Mouse (Mus musculus) hindbrain, postnatal 0 days (tissue): Measurements from ENCODE around the gene Asic1. TPM values are rescaled to one million over a fixed set of nuclear protein-coding genes. Genes with fewer than 3 reads are reported as not detected.

Experiments used
- ATAC-seq: fragments of 200-750 bp; cut with Nextera tagmentation; 2 replicates; pipeline ENCODE4 v1.8.0; 2017; ENCODE audit warnings: mild to moderate bottlenecking, moderate TSS enrichment, moderate library complexity
- DNase-seq: peaks from one replicate; pipeline ENCODE4 v3.0.0-alpha.2; 2015; ENCODE audit warnings: low spot score
- H3K27ac ChIP-seq: fragments of 300-500 bp; sonication (generic); 2 replicates; pipeline ENCODE4 v1.5.1; 2014; ENCODE audit warnings: mild to moderate bottlenecking
- H3K27me3 ChIP-seq: fragments of 300-500 bp; sonication (generic); 2 replicates; pipeline ENCODE4 v1.6.1; 2014; ENCODE audit warnings: low read length, mixed read lengths; ENCODE audit not compliant: insufficient read depth
- H3K36me3 ChIP-seq: fragments of 300-500 bp; sonication (generic); 2 replicates; pipeline ENCODE4 v1.6.1; 2014; ENCODE audit warnings: low read length, mixed read lengths; ENCODE audit not compliant: insufficient read depth
- H3K4me1 ChIP-seq: fragments of 300-500 bp; sonication (generic); 2 replicates; pipeline ENCODE4 v1.6.1; 2014; ENCODE audit warnings: antibody characterized with exemption, low read length, mixed read lengths; ENCODE audit not compliant: insufficient read depth
- H3K4me2 ChIP-seq: fragments of 300-500 bp; sonication (generic); 2 replicates; pipeline ENCODE4 v1.6.1; 2014; ENCODE audit warnings: low read depth, mild to moderate bottlenecking, low read length, moderate library complexity, mixed read lengths
- H3K4me3 ChIP-seq: fragments of 300-500 bp; sonication (generic); 2 replicates; pipeline ENCODE4 v1.5.1; 2014; ENCODE audit warnings: low read length
- H3K9ac ChIP-seq: fragments of 300-500 bp; sonication (generic); replicated peaks from 2 replicates; pipeline ENCODE4 v1.6.1; 2014; ENCODE audit warnings: mild to moderate bottlenecking, low read length, moderate library complexity, mixed read lengths
- H3K9me3 ChIP-seq: fragments of 300-500 bp; sonication (generic); 2 replicates; pipeline ENCODE4 v1.6.1; 2016; ENCODE audit warnings: low read length, mixed read lengths
- CTCF ChIP-seq: IDR thresholded peaks from 2 replicates; pipeline ENCODE4 v1.5.1; 2016; ENCODE audit warnings: antibody characterized with exemption, control low read depth, low read depth
- WGBS: fragments of 180-500 bp; shearing (Covaris S2); extraction: QIAGEN DNeasy Blood & Tissue Kit; methylation state at CpG from one replicate; pipeline ENCODE4 v1.1.7; 2014; 5-methylcytosine and 5-hydroxymethylcytosine counted together
- polyA plus RNA-seq: library from polyadenylated mRNA; unstranded; fragments of >200 nt; fragmentation: Nextera tagmentation; extraction: Ambion mirVana; gene quantifications from 2 replicates; pipeline ENCODE4 v1.2.1, GENCODE M21; 2015
- total RNA-seq: library from RNA; depleted of rRNA; stranded (reverse); fragments of >200 nt; gene quantifications from 2 replicates; pipeline ENCODE4 v1.2.3, GENCODE M21; 2014

Asic1 gene
- total and polyA plus RNA-seq, 2 experiments from 2014 or later = 37.1 to 143 TPM

DNA sequence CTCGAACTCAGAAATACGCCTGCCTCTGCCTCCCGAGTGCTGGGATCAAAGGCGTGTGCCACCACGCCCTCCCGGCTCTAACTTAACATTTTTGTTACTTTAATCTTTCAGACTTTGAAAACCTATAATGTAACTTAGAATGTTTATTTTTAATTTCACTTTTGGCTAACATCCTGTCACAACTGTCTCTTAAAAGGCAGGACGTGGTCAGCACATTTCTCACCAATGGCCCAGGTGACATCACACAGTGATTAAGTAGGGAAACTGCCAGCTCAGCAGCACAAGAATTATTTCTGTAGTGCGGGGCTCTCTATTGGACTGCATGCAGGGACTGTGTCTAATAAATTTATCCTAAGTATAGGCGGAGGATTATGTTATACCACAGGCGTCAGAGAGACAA lies 26.3 kb upstream of the Asic1 start:
- ATAC-seq = no peak
- Histone ChIP-seq H3K27ac (no peak overlapping the region), H3K27me3 (no peaks in the 10 kb centered on the region), H3K4me2 (no peak overlapping the region), H3K4me1 (peaks cover 10% of the 10 kb centered on the region), H3K9me3 (no peaks in the 10 kb centered on the region), H3K4me3 (no peak overlapping the region), H3K9ac (no peak overlapping the region), H3K36me3 (no peaks in the 10 kb centered on the region)
- no peak for DNase-seq
- no peak for TF ChIP-seq CTCF
- 70% methylated on average over 10 of the region's 10 CpGs for WGBS

GRCm38 (mm10) chr15:99644776-99645175 lies 25.4 kb upstream of the Asic1 start:
- Histone ChIP-seq H3K4me1 (peaks cover 15% of the 10 kb centered on the region), H3K36me3 (no peaks in the 10 kb centered on the region), H3K27ac (peak overlapping the region; percentile 32), H3K9ac (no peak overlapping the region), H3K9me3 (no peaks in the 10 kb centered on the region), H3K27me3 (no peaks in the 10 kb centered on the region), H3K4me2 (peak overlapping the region; percentile 6; the same call in 1 of the 2 replicates), H3K4me3 (no peak overlapping the region)
- DNase-seq (peak; percentile 65), ATAC-seq (no peak)
- no peak for TF ChIP-seq CTCF
- WGBS = 17% methylated on average over 7 of the region's 7 CpGs

DNA sequence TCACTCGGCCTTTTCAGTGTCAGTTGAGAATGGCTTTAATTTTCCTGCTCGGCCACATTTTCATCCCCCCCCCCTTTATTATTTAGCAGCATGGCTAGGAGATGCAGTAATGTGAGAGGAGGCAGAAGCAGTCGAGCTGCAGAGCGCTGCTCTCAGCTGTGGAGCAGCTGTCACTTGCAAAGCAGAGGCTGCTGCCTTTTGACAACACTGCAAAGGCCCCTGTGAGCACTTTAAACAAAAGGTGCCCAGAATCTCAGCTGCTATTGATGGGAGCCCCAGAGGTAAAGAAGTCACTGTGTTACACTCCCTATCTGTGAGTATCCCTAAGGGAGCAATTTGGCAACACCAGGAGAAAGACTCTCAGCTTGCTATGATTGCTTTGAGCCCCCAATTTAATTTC lies 21.8 kb upstream of the Asic1 start:
- peak; percentile 49 for DNase-seq

DNA sequence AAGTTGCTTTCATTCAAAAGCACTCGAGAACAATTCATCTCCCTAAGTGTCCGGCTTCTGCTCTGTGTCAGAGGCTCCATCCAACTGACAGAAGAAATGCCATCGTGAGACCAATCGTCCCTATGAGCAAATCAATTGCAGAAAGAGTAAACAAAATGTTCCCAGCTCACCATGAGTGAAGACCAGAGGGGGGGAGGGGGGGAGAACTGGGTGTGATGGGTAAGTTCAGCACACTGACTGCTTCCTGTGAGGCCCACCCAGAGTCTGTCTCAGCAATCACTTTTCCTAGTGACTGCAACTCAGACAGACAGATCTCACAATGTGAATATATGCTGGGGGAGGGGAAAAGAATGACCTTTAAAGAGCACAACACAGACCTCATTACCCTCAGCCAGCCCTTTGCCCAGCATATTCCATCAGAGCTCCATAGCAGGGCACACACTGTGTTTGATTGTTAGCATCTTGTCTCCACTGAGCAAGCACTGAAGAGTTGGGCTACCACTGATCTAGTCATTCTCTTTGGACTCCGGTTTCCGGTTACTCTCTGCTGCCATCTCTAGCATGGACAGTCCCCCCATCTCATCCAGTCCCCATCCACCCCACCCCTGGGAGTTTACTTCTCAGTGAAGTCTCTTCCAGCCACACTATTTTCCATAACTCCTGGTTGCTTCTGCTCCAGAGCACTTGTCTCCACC lies 21.0 kb upstream of the Asic1 start:
- Histone ChIP-seq H3K4me1 (peaks cover 17% of the 10 kb centered on the region), H3K9me3 (no peaks in the 10 kb centered on the region), H3K4me2 (peak overlapping the region; percentile 98), H3K36me3 (no peaks in the 10 kb centered on the region), H3K27me3 (no peaks in the 10 kb centered on the region), H3K9ac (no peak overlapping the region), H3K4me3 (no peak overlapping the region), H3K27ac (no peak overlapping the region)
- DNase-seq (no peak), ATAC-seq (no peak)
- TF ChIP-seq CTCF = 0 out of 2 replicates have a peak, but pooled peaks have one; percentile 17
- WGBS = 20% methylated on average over 6 of the region's 6 CpGs

More for the DNA sequence above, 21.8 kb upstream of the Asic1 start:
- H3K36me3 ChIP-seq = no peaks in the 10 kb centered on the region
- H3K27ac ChIP-seq = peak overlapping the region; percentile 36; the same call in 1 of the 2 replicates
- H3K9ac ChIP-seq = no peak overlapping the region
- peaks cover 15% of the 10 kb centered on the region for H3K4me1 ChIP-seq
- no peak overlapping the region for H3K4me3 ChIP-seq
- TF ChIP-seq CTCF = no peak
- 0 out of 2 replicates have a peak overlapping the region, but pooled peaks have one; percentile 98 for H3K4me2 ChIP-seq
- H3K27me3 ChIP-seq = no peaks in the 10 kb centered on the region
- ATAC-seq = no peak
- no peaks in the 10 kb centered on the region for H3K9me3 ChIP-seq
- 17% methylated on average over 4 of the region's 4 CpGs for WGBS

DNA sequence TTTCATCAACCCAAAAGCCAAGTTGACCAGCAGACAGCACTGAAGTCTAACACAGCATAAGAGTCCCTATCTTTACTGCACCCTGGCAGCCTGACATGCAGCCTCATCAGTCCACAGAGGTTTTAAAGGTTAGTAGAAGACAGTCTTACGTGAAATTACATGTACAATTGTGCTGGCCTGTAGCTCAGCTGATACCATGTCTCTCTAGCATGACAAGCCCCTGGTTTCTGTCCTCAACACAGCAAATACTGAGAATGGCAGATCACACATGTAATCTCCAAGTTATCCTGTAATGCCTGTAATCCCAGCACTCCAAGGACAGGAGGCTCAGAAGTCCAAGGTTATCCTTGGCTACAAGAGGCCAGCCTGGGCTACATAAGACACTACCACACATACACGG lies 19.9 kb upstream of the Asic1 start:
- Histone ChIP-seq H3K27me3 (no peaks in the 10 kb centered on the region), H3K9me3 (no peaks in the 10 kb centered on the region), H3K4me2 (peak overlapping the region; percentile 98), H3K9ac (no peak overlapping the region), H3K27ac (no peak overlapping the region), H3K4me3 (peak overlapping the region; percentile 88), H3K4me1 (peaks cover 17% of the 10 kb centered on the region), H3K36me3 (no peaks in the 10 kb centered on the region)
- ATAC-seq = no peak
- 40% methylated on average over 2 of the region's 2 CpGs for WGBS
- no peak for DNase-seq
- TF ChIP-seq CTCF = no peak

DNA sequence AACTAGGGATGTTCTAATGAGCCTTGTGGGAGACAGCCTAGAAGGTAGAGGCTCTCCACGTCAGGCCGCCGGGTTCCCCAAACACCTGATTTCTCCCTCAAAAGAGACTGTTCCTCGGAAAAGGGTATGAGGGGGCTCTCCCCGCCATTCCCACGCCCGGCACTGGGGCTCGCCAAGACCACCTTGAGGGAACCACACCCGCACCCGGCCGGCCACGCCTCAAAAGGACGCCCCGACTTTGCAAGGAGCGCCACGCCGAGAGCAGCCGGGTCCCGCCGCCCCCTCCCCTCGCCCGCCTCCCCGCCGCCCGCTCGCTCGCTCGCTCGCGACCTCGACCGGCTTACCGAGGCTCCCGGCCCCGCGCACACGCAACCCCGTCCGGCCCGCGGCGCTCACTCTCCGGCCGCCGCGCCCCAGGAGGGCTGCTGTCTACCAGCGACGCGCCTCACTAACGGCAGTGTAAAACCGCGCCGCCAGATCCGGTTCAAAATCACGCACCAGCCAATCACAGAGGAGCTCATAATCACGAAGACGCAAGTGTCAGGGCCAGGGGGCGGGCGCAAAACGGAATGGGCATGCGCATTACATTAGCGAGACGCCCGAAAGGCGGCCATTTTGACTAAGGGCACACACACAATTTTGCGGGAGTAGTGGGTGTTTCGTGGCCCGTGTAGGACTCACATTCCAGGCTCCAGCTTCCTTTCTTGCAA lies 18.9 kb upstream of the Asic1 start, which contains the start of gene Racgap1:
Racgap1 (minus strand) TSS at position 494 of the 710 bp plus-strand sequence.
- H3K27me3 ChIP-seq = no peaks in the 10 kb centered on the region
- peak within 1 kb of the TSS; percentile 88 for H3K4me3 ChIP-seq
- H3K9me3 ChIP-seq = no peaks in the 10 kb centered on the region
- ATAC-seq (peak; percentile 93), DNase-seq (peak; percentile 99)
- H3K36me3 ChIP-seq = no peaks in the 10 kb centered on the region
- peak within 1 kb of the TSS; percentile 98 for H3K4me2 ChIP-seq
- H3K4me1 ChIP-seq = peaks cover 15% of the 10 kb centered on the region
- TF ChIP-seq CTCF = no peak
- WGBS = under 1% methylated on average over 58 of the region's 68 CpGs
- peak within 1 kb of the TSS; percentile 74 for H3K9ac ChIP-seq
- no peak within 1 kb of the TSS for H3K27ac ChIP-seq
